Mouse (Mus musculus): ENCODE data around the gene Agbl5. TPM values are rescaled to one million over a fixed set of nuclear protein-coding genes. Genes with fewer than 3 reads are reported as not detected.
A peak's percentile ranks its signal among the peaks of the same experiment; 100 is the strongest.

The Agbl5 gene
- polyA plus RNA-seq, 1 experiment, result 22.6 TPM

- no peak for DNase-seq
- Histone ChIP-seq H3K27ac (ENCODE audit: insufficient read depth, low read depth, low read length) (no peak overlapping the region), H3K36me3 (ENCODE audit: control insufficient read depth, insufficient read depth, low read length) (no peaks in the 10 kb centered on the region), H3K4me1 (ENCODE audit: control insufficient read depth, insufficient read depth, low read length) (peaks cover 6% of the 10 kb centered on the region; the same call in 1 of the 2 replicates), H3K4me3 (ENCODE audit: insufficient read depth, low read depth, low read length) (no peak overlapping the region), H3K27me3 (replicated peaks; ENCODE audit: control insufficient read depth, insufficient read depth, low read length) (no peaks in the 10 kb centered on the region)
- 32% methylated on average over 5 of the region's 5 CpGs for whole genome bisulfite sequencing
- no peak for TF ChIP-seq CTCF (conservative IDR thresholded peaks at IDR 0.05; ENCODE audit: insufficient read depth, insufficient read length, low read depth, low read length)
- no peak for TF ChIP-seq POLR2A (IDR thresholded peaks at IDR 0.05; ENCODE audit: low read depth, low read length)
These were observed 1.8 kb upstream of the Agbl5 start for GRCm38 (mm10) chr5:30886731-30887130.

GRCm38 (mm10) chr5:30887331-30887761 is 1.1 kb upstream of the Agbl5 start:
- Histone ChIP-seq H3K27me3 (replicated peaks; ENCODE audit: control insufficient read depth, insufficient read depth, low read length) (no peaks in the 10 kb centered on the region), H3K27ac (ENCODE audit: insufficient read depth, low read depth, low read length) (peak overlapping the region; percentile 75), H3K4me3 (ENCODE audit: insufficient read depth, low read depth, low read length) (peak overlapping the region; percentile 91), H3K4me1 (ENCODE audit: control insufficient read depth, insufficient read depth, low read length) (peaks cover 6% of the 10 kb centered on the region; the same call in 1 of the 2 replicates), H3K36me3 (ENCODE audit: control insufficient read depth, insufficient read depth, low read length) (no peaks in the 10 kb centered on the region)
- under 1% methylated on average over 19 of the region's 19 CpGs for WGBS
- DNase-seq, result peak; percentile 77
- TF ChIP-seq POLR2A (IDR thresholded peaks at IDR 0.05; ENCODE audit: low read depth, low read length), result no peak
- no peak for TF ChIP-seq CTCF (conservative IDR thresholded peaks at IDR 0.05; ENCODE audit: insufficient read depth, insufficient read length, low read depth, low read length)

GRCm38 (mm10) chr5:30887858-30888336 is 597 bp upstream of the Agbl5 start:
- TF ChIP-seq POLR2A (IDR thresholded peaks at IDR 0.05; ENCODE audit: low read depth, low read length), result no peak
- no peak for TF ChIP-seq CTCF (conservative IDR thresholded peaks at IDR 0.05; ENCODE audit: insufficient read depth, insufficient read length, low read depth, low read length)
- H3K4me1 ChIP-seq (ENCODE audit: control insufficient read depth, insufficient read depth, low read length), result peaks cover 6% of the 10 kb centered on the region; the same call in 1 of the 2 replicates
- WGBS, result under 1% methylated on average over 28 of the region's 28 CpGs

DNA sequence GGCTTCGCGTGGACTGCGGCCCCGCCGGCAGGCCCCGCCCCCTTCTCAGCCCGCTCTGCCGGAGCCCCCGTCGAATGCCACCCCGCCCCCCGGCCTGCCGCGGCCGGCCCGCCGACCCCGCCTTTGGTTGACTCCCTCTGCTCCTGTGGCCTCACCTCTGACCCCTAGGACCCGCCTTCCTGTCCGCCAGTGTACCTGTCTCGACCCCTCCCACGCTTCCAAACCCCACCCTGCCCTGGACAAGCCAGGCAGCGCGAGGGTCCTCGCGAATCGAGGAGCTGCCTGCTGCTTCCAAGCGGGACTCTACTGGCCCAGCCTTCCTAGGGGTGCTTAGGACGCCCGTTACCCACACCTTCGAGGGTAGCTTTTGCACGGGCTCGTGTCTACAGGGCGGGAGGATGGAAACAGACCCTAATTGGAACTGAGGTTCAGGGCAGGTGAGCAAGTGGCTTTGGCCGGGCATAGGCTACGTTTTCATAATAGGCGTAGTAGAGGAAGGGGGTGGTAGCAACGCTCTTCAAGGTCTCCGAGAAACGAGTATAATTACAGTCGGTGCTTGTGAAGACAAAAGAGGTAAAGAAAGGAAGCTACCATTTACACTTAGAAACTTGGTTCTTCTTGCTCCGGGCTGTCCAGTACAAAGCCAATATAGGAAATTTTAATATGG is 727 bp downstream of the Agbl5 start:
- no peaks in the 10 kb centered on the region for H3K27me3 ChIP-seq (replicated peaks; ENCODE audit: control insufficient read depth, insufficient read depth, low read length)
- 0 out of 2 replicates have a peak overlapping the region, but pooled peaks have one; percentile 33 for H3K27ac ChIP-seq (ENCODE audit: insufficient read depth, low read depth, low read length)
- WGBS, result under 1% methylated on average over 40 of the region's 42 CpGs
- peak overlapping the region; percentile 91 for H3K4me3 ChIP-seq (ENCODE audit: insufficient read depth, low read depth, low read length)
- no peak for DNase-seq
- TF ChIP-seq CTCF (conservative IDR thresholded peaks at IDR 0.05; ENCODE audit: insufficient read depth, insufficient read length, low read depth, low read length) (no peak), POLR2A (IDR thresholded peaks at IDR 0.05; ENCODE audit: low read depth, low read length) (no peak)
- peaks cover 6% of the 10 kb centered on the region; the same call in 1 of the 2 replicates for H3K4me1 ChIP-seq (ENCODE audit: control insufficient read depth, insufficient read depth, low read length)
- H3K36me3 ChIP-seq (ENCODE audit: control insufficient read depth, insufficient read depth, low read length), result no peaks in the 10 kb centered on the region; the same call in 1 of the 2 replicates

More at GRCm38 (mm10) chr5:30887858-30888336, 597 bp upstream of the Agbl5 start:
- Histone ChIP-seq H3K36me3 (ENCODE audit: control insufficient read depth, insufficient read depth, low read length) (no peaks in the 10 kb centered on the region), H3K27ac (ENCODE audit: insufficient read depth, low read depth, low read length) (peak overlapping the region; percentile 75), H3K27me3 (replicated peaks; ENCODE audit: control insufficient read depth, insufficient read depth, low read length) (no peaks in the 10 kb centered on the region), H3K4me3 (ENCODE audit: insufficient read depth, low read depth, low read length) (peak overlapping the region; percentile 91)
- DNase-seq, result peak; percentile 97

DNA sequence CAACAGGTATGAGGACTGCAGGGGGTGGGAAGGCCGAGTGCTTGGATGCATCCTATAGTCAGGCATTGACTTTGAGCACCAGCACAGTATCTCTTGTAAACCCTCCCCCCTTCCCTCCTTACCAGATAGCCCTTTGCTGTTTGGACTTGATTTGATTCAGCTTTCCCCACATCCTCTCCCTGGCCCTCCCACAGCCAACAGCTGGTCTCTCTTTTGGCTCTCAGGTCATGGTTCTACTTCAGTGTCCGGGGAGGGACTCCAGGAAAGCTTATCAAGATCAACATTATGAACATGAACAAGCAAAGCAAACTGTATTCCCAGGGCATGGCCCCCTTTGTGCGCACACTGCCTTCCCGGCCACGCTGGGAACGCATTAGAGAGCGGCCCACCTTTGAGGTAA is 1.9 kb downstream of the Agbl5 start:
- WGBS, result 77% methylated on average over 7 of the region's 7 CpGs
- TF ChIP-seq CTCF (conservative IDR thresholded peaks at IDR 0.05; ENCODE audit: insufficient read depth, insufficient read length, low read depth, low read length), result no peak
- TF ChIP-seq POLR2A (IDR thresholded peaks at IDR 0.05; ENCODE audit: low read depth, low read length), result no peak
- Histone ChIP-seq H3K4me1 (ENCODE audit: control insufficient read depth, insufficient read depth, low read length) (peaks cover 6% of the 10 kb centered on the region; the same call in 1 of the 2 replicates), H3K36me3 (ENCODE audit: control insufficient read depth, insufficient read depth, low read length) (no peaks in the 10 kb centered on the region; the same call in 1 of the 2 replicates), H3K27me3 (replicated peaks; ENCODE audit: control insufficient read depth, insufficient read depth, low read length) (no peaks in the 10 kb centered on the region), H3K4me3 (ENCODE audit: insufficient read depth, low read depth, low read length) (no peak overlapping the region), H3K27ac (ENCODE audit: insufficient read depth, low read depth, low read length) (no peak overlapping the region)
- peak; percentile 31 for DNase-seq

DNA sequence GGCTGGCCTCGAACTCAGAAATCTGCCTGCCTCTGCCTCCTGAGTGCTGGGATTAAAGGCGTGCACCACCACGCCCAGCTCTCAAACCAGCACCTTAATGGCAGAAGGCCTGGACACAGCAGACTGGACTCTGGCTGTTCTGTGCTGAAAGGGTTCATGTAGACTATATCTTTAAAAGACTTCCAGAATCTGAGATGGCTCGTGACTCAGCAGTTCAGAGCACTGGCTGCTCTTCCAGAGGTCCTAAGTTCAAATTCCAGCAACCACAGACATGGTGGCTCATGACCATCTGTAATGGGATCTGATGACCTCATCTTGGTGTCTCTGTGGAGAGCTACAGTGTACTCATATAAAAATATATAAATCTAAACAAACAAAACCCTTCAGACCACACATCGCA is 13.4 kb downstream of the Agbl5 start:
- H3K27ac ChIP-seq (ENCODE audit: insufficient read depth, low read depth, low read length), result no peak overlapping the region
- WGBS, result 73% methylated on average over 5 of the region's 5 CpGs
- H3K27me3 ChIP-seq (replicated peaks; ENCODE audit: control insufficient read depth, insufficient read depth, low read length), result no peaks in the 10 kb centered on the region
- no peak overlapping the region for H3K4me3 ChIP-seq (ENCODE audit: insufficient read depth, low read depth, low read length)
- no peaks in the 10 kb centered on the region; the same call in 1 of the 2 replicates for H3K36me3 ChIP-seq (ENCODE audit: control insufficient read depth, insufficient read depth, low read length)
- TF ChIP-seq CTCF (conservative IDR thresholded peaks at IDR 0.05; ENCODE audit: insufficient read depth, insufficient read length, low read depth, low read length) (no peak), POLR2A (IDR thresholded peaks at IDR 0.05; ENCODE audit: low read depth, low read length) (no peak)
- DNase-seq, result peak; percentile 64
- H3K4me1 ChIP-seq (ENCODE audit: control insufficient read depth, insufficient read depth, low read length), result peaks cover 5% of the 10 kb centered on the region; the same call in 1 of the 2 replicates

GRCm38 (mm10) chr5:30907413-30908059 is 19.0 kb downstream of the Agbl5 start, which contains the start of gene Ost4:
Gene Ost4, minus strand, starts transcription at chr5:30907788.
- Histone ChIP-seq H3K4me3 (ENCODE audit: insufficient read depth, low read depth, low read length) (peak within 1 kb of the TSS; percentile 74), H3K36me3 (ENCODE audit: control insufficient read depth, insufficient read depth, low read length) (no peaks in the 10 kb centered on the region), H3K4me1 (ENCODE audit: control insufficient read depth, insufficient read depth, low read length) (peaks cover 36% of the 10 kb centered on the region), H3K27ac (ENCODE audit: insufficient read depth, low read depth, low read length) (peak within 1 kb of the TSS; percentile 90), H3K27me3 (replicated peaks; ENCODE audit: control insufficient read depth, insufficient read depth, low read length) (no peaks in the 10 kb centered on the region)
- WGBS, result under 1% methylated on average over 58 of the region's 58 CpGs
- TF ChIP-seq CTCF (conservative IDR thresholded peaks at IDR 0.05; ENCODE audit: insufficient read depth, insufficient read length, low read depth, low read length) (no peak), POLR2A (IDR thresholded peaks at IDR 0.05; ENCODE audit: low read depth, low read length) (no peak)
- peak; percentile 99 for DNase-seq
